Mouse (Mus musculus): ENCODE measurements around the gene Snx9. TPM values are rescaled to one million over a fixed set of nuclear protein-coding genes. Genes with fewer than 3 reads are reported as not detected.
A peak's percentile ranks its signal among the peaks of the same experiment; 100 is the strongest.

Snx9 gene
- polyA plus RNA-seq, 1 experiment from 2014 or later, result 20.8 TPM

DNA sequence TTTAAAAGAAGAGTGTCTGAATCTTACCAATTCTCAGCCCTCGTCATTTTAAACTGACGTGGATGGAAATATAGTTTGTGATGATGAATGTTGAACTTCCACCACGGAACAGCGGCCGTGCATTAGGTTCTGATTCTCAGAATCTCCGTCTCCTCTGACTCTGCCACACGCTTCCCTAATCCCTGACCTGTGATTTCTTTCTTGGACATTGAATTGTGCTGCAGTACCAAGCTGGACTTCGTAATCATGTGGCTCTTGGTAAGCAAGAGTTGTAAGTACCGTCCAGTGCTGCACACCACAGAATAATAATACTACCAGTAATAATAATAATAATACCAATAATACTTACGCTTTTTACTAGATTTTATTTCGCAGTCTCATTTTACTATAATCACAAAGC lies 29.6 kb downstream of the Snx9 start:
- Histone ChIP-seq H3K9ac (no peak overlapping the region), H3K27ac (no peak overlapping the region), H3K4me1 (no peaks in the 10 kb centered on the region; the same call in 1 of the 2 replicates), H3K9me3 (replicated peaks) (no peaks in the 10 kb centered on the region), H3K36me3 (no peaks in the 10 kb centered on the region), H3K4me2 (replicated peaks) (no peak overlapping the region), H3K4me3 (no peak overlapping the region), H3K27me3 (no peaks in the 10 kb centered on the region)
- no peak for ATAC-seq (ENCODE audit: low FRiP score)
- 96% methylated on average over 11 of the region's 11 CpGs for WGBS

- Histone ChIP-seq H3K9ac (no peak overlapping the region), H3K4me1 (no peaks in the 10 kb centered on the region; the same call in 1 of the 2 replicates), H3K27me3 (no peaks in the 10 kb centered on the region), H3K9me3 (replicated peaks) (no peaks in the 10 kb centered on the region), H3K4me3 (no peak overlapping the region), H3K4me2 (replicated peaks) (no peak overlapping the region), H3K36me3 (no peaks in the 10 kb centered on the region), H3K27ac (no peak overlapping the region)
- no peak for ATAC-seq (ENCODE audit: low FRiP score)
- WGBS, result 69% methylated on average over 12 of the region's 12 CpGs
Measured at GRCm38 (mm10) chr17:5872506-5872905, 31.4 kb downstream of the Snx9 start.

- Histone ChIP-seq H3K36me3 (no peaks in the 10 kb centered on the region), H3K4me2 (replicated peaks) (no peak overlapping the region), H3K9me3 (replicated peaks) (no peaks in the 10 kb centered on the region), H3K27ac (no peak overlapping the region), H3K4me3 (no peak overlapping the region), H3K9ac (no peak overlapping the region), H3K4me1 (no peaks in the 10 kb centered on the region), H3K27me3 (no peaks in the 10 kb centered on the region)
- no peak for ATAC-seq (ENCODE audit: low FRiP score)
- 92% methylated on average over 1 of the region's 1 CpGs for WGBS
Measured at GRCm38 (mm10) chr17:5874565-5874964, 33.4 kb downstream of the Snx9 start.

DNA sequence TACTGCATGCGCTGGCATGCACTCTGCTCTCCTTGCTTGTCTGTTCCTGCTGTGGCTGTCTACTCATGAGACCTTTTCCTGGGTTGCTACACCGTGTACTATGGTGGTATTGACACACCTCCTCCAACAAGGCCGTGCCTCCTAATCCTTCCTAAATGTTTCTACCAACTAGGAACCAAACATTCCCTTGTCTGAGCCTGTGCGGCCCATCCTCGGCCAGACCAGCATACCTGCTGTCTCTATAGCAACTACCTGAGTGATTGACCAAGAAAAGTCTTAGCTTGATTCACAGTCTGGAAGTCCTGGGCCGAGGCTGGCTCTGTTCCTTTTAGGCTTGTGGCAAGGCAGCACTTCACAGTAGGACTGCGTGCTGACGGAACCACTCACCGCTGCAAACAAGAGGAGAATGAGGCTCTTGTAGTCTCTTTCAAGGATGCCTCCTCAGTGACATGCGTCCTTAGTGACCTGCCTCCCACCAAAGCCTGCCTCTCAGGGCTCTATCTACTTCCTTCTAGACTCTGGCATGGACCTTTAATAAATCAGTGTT lies 36.6 kb downstream of the Snx9 start:
- no peaks in the 10 kb centered on the region for H3K9me3 ChIP-seq (replicated peaks)
- no peaks in the 10 kb centered on the region for H3K36me3 ChIP-seq
- H3K4me2 ChIP-seq (replicated peaks), result no peak overlapping the region
- no peak for ATAC-seq (ENCODE audit: low FRiP score)
- 71% methylated on average over 10 of the region's 10 CpGs for WGBS
- no peak overlapping the region for H3K27ac ChIP-seq
- no peaks in the 10 kb centered on the region for H3K27me3 ChIP-seq
- no peak overlapping the region for H3K4me3 ChIP-seq
- no peak overlapping the region for H3K9ac ChIP-seq
- H3K4me1 ChIP-seq, result no peaks in the 10 kb centered on the region

DNA sequence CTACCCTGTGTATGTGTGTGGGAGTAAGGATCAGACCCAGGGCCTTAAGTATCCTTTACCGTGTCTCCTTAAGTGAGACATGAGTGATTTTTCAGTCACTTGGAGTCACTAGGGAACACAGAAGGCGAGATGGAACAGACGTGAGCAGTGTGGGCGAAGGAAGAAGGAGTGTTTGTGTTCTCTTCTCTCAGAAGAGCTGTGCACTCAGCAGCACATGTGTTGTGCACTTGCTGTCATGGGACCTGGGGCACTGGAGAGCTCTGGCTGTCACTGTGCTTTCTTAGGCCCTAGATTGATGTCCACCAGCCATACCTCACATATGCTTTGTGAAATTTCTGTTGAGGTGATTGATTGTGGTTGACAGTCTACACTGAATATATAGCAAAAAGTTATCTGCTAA lies 37.7 kb downstream of the Snx9 start:
- no peak overlapping the region for H3K9ac ChIP-seq
- H3K36me3 ChIP-seq, result no peaks in the 10 kb centered on the region
- no peak overlapping the region for H3K4me3 ChIP-seq
- H3K27me3 ChIP-seq, result no peaks in the 10 kb centered on the region
- WGBS, result 78% methylated on average over 4 of the region's 4 CpGs
- no peaks in the 10 kb centered on the region for H3K9me3 ChIP-seq (replicated peaks)
- H3K27ac ChIP-seq, result no peak overlapping the region
- H3K4me2 ChIP-seq (replicated peaks), result no peak overlapping the region
- H3K4me1 ChIP-seq, result no peaks in the 10 kb centered on the region
- ATAC-seq (ENCODE audit: low FRiP score), result no peak

DNA sequence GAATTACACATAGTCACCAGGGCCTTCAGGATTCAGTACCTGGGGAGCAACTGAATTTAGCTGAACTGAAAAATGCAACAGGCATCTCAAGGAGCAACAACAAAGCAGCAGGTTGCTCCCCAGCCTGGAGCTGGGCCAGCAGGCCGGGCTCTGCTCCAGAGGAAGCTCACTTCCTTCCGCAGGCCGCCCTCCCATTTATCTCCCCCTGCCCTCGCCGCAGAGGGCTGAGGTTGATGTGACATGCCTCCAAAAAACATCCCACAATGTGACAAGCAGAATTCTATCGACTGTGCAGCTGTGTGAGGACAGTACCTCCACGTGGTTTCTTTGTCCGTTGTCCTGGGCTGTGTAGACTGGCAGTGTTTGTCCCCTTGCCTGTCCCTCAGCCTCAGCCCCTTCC lies 44.3 kb downstream of the Snx9 start:
- Histone ChIP-seq H3K4me3 (no peak overlapping the region), H3K9ac (no peak overlapping the region), H3K4me2 (replicated peaks) (no peak overlapping the region), H3K27ac (peak overlapping the region; percentile 30), H3K4me1 (no peaks in the 10 kb centered on the region; the same call in 1 of the 2 replicates), H3K9me3 (replicated peaks) (no peaks in the 10 kb centered on the region), H3K36me3 (no peaks in the 10 kb centered on the region), H3K27me3 (no peaks in the 10 kb centered on the region)
- ATAC-seq (ENCODE audit: low FRiP score), result peak; percentile 68; the same call in 1 of the 2 replicates
- 45% methylated on average over 8 of the region's 8 CpGs for WGBS

DNA sequence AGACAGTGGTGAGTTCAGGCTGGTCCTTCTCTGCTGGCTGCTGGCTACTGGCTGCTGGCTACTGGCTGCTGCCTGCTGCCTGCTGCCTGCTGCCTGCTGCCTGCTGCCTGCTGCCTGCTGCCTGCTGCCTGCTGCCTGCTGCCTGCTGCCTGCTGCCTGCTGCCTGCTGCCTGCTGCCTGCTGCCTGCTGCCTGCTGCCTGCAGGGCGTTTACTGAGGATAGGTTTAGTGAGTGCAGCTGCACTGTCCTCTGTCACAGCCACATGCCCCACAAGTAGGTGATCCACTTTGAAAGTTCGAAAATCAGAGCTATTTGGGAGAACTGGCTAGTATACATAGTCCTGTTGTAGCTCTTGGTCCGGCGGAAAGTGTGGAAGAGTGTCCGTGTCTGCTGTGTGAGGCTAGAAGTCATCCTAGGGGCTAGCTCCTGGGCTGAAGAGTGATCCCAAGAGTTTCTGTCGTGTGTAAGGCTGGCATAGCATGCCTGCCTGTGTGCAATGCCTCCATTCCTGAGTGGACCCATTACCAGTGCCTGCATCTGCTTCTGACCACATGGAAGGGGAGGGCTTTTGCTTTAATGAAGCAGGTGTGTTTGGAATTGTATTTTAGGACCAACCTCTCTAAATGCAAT lies 45.2 kb downstream of the Snx9 start:
- Histone ChIP-seq H3K4me2 (replicated peaks) (no peak overlapping the region), H3K27ac (peak overlapping the region; percentile 30; the same call in 1 of the 2 replicates), H3K27me3 (no peaks in the 10 kb centered on the region), H3K4me1 (no peaks in the 10 kb centered on the region; the same call in 1 of the 2 replicates), H3K9me3 (replicated peaks) (no peaks in the 10 kb centered on the region), H3K36me3 (no peaks in the 10 kb centered on the region), H3K4me3 (no peak overlapping the region), H3K9ac (no peak overlapping the region)
- 70% methylated on average over 6 of the region's 6 CpGs for WGBS
- no peak for ATAC-seq (ENCODE audit: low FRiP score)

DNA sequence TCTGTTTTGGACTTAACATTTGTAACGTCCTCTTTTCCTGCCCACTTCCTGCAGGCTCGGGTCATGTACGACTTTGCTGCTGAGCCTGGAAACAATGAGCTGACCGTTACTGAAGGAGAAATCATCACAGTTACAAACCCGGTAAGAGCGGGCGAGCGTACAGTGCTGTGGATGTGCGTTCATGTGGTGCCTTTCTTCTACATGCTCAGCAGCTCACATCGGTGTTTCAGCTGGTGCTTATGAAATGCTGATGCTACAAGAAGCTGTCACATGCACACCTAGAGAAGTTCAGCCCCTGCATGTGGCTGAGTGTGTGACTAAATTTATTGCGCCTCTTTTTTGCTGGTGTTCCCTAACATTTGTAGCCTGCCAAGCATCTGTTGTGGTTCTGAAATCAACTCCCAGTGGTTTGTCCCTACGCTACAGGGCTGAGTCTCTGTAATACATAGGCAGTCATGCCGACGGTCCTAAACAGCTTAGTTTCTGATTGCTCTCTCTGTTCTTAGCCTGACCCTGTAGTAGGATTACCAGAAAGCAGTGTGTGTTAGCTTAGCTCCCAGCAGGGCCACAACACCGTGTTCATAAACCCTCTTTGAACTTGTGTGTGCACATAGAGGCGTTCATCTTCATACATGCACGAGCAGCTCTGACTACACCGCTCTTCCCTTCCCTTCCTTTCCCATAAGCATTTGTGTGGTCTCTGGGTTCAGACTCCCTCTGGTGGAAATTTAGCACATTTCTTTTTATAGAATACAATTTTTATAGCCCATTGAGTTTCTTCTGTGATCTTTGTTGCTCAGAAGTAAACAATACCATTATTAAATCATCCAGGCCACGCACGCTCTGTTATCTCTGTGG lies 46.0 kb downstream of the Snx9 start:
- H3K36me3 ChIP-seq, result no peaks in the 10 kb centered on the region
- H3K4me3 ChIP-seq, result no peak overlapping the region
- H3K4me1 ChIP-seq, result no peaks in the 10 kb centered on the region; the same call in 1 of the 2 replicates
- H3K9me3 ChIP-seq (replicated peaks), result no peaks in the 10 kb centered on the region
- H3K27me3 ChIP-seq, result no peaks in the 10 kb centered on the region
- no peak overlapping the region for H3K27ac ChIP-seq
- no peak overlapping the region for H3K9ac ChIP-seq
- peak; percentile 38; the same call in 1 of the 2 replicates for ATAC-seq (ENCODE audit: low FRiP score)
- WGBS, result 81% methylated on average over 20 of the region's 20 CpGs
- no peak overlapping the region for H3K4me2 ChIP-seq (replicated peaks)

DNA sequence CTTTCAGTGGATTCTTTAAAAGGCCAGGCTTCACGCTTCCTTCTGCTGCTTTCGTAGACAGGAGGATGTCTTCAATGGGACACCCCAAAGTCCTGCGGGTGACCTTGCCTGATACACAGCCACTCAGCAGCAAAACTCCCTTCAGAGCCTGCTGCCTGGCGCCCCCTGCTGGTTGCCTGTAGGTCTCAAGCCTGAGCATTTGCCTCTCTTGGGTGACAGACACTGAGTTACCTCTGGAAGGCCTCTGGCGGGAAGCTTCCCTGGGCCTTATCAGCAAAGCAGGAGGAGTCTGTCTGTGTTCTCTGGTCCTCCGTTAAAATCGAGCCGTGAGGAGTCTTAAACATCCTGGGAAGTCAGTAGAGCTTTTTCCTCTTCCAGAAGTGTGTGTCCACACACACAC lies 49.3 kb downstream of the Snx9 start:
- no peak for ATAC-seq (ENCODE audit: low FRiP score)
- Histone ChIP-seq H3K9ac (no peak overlapping the region), H3K27me3 (no peaks in the 10 kb centered on the region), H3K4me2 (replicated peaks) (no peak overlapping the region), H3K4me1 (peaks cover 12% of the 10 kb centered on the region), H3K27ac (no peak overlapping the region), H3K9me3 (replicated peaks) (no peaks in the 10 kb centered on the region), H3K36me3 (no peaks in the 10 kb centered on the region), H3K4me3 (no peak overlapping the region)
- 48% methylated on average over 8 of the region's 8 CpGs for WGBS

DNA sequence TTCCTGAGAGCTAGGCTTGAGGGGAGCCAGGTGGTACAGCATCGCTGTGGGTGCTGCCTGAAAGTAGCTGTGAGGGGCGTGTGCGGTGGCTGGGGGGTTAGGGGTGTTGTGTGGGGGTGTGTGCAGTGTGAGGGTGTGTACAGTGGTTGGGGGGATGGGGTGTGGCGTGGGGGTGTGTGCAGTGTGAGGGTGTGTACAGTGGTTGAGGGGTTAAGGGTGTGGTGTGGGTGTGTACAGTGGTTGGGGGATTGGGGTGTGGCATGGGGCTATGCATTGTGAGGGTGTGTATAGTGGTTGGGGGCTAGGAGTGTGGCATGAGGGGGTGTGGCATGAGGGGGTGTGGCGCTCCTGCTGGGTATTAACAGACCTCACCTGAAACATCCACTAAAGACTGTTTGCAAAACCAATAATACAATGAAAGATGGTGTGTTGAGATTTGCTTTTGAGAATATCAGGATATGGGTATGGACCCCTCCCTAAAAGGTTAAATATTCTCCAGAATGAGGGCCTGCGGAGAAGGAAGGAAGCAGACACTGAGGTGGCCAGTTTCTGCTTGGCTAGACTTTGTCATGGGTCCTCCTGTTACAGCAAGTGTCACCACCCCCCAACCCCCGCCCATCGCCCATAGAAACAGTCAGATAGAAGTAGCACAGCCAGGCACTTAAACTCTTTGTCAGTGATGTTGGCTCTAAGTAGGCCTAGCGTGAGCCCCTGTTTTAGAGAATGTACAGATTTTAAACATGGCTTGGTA lies 51.0 kb downstream of the Snx9 start:
- Histone ChIP-seq H3K4me3 (no peak overlapping the region), H3K27ac (no peak overlapping the region), H3K4me1 (peaks cover 12% of the 10 kb centered on the region), H3K9ac (no peak overlapping the region), H3K36me3 (no peaks in the 10 kb centered on the region), H3K9me3 (replicated peaks) (no peaks in the 10 kb centered on the region), H3K27me3 (no peaks in the 10 kb centered on the region), H3K4me2 (replicated peaks) (no peak overlapping the region)
- WGBS, result 83% methylated on average over 9 of the region's 9 CpGs
- no peak for ATAC-seq (ENCODE audit: low FRiP score)

- WGBS, result 16% methylated on average over 7 of the region's 7 CpGs
Measured at GRCm38 (mm10) chr17:5893092-5893491, 52.0 kb downstream of the Snx9 start.

GRCm38 (mm10) chr17:5893574-5894148 lies 52.5 kb downstream of the Snx9 start:
- Histone ChIP-seq H3K4me2 (replicated peaks) (no peak overlapping the region), H3K4me1 (peaks cover 12% of the 10 kb centered on the region), H3K9ac (no peak overlapping the region), H3K4me3 (no peak overlapping the region), H3K27ac (no peak overlapping the region), H3K27me3 (no peaks in the 10 kb centered on the region), H3K9me3 (replicated peaks) (no peaks in the 10 kb centered on the region), H3K36me3 (no peaks in the 10 kb centered on the region)
- ATAC-seq (ENCODE audit: low FRiP score), result no peak
- WGBS, result 64% methylated on average over 7 of the region's 7 CpGs

More at GRCm38 (mm10) chr17:5893092-5893491, 52.0 kb downstream of the Snx9 start:
- H3K27ac ChIP-seq, result 0 out of 2 replicates have a peak overlapping the region, but pooled peaks have one; percentile 17
- no peak overlapping the region for H3K4me3 ChIP-seq
- H3K9me3 ChIP-seq (replicated peaks), result no peaks in the 10 kb centered on the region
- ATAC-seq (ENCODE audit: low FRiP score), result no peak
- H3K4me2 ChIP-seq (replicated peaks), result no peak overlapping the region
- H3K27me3 ChIP-seq, result no peaks in the 10 kb centered on the region
- no peak overlapping the region for H3K9ac ChIP-seq
- H3K36me3 ChIP-seq, result no peaks in the 10 kb centered on the region
- H3K4me1 ChIP-seq, result peaks cover 12% of the 10 kb centered on the region

Measured in hindbrain, embryonic 12.5 days (tissue).